Mouse (Mus musculus): Measurements from ENCODE around the gene Csrnp2. TPM values are rescaled to one million over a fixed set of nuclear protein-coding genes. Genes with fewer than 3 reads are reported as not detected.
A peak's percentile ranks its signal among the peaks of the same experiment; 100 is the strongest.

The Csrnp2 gene
- total RNA-seq, 2 experiments from 2014 or later = 2.8 to 3.0 TPM

DNA sequence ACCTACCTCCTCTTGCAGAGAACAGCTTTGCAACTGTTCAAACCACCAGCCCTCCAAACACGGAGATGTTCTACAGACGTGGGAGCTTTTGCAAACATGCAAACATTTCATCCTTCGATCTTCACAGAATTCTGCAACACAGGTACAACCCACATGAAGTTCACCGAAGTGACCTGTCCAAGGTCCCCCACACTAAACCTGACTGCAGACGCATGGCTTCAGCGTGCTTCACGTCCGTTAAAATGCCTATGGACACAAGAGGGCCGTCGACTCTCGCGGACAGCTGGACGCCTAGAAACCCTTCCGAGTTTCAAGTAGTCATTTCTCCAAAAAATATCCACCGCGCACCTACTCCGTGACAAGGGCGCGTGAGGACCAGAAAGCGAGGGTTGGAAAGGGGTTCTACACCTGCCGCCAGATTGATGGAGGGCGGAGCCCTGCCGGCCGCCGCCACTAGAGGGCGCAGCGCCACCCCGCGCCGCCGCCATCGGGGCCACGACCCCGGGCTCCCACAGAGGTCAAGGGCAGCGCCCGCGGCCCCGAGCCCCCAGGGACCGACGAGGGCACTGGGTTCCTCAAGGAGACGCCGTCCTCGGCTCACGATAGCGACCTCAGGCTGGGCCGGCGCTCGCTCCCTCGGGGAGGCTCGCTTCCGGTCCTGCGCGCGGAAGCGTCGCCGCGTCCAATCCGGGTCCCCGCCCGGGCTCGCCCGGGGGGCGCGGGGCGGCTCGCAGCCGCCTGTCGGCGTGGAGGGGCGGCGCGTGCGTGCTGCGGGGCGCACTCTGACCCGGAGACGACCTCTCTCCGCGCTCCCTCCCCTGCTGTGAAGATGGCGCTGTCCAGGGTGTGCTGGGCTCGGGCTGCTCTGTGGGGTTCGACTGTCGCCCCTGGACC, 26.7 kb downstream of the Csrnp2 start, which contains the start of gene Letmd1:
Gene Letmd1 (plus strand): TSS at position 729 of the 894 bp plus-strand sequence.
- intact Hi-C loops (cut with DNase I) = loop anchor here (2.0 to 10.0 kb wide), 4 partner anchors 146 to 444 kb away; partner anchors contain the start of gene Dazap2

DNA sequence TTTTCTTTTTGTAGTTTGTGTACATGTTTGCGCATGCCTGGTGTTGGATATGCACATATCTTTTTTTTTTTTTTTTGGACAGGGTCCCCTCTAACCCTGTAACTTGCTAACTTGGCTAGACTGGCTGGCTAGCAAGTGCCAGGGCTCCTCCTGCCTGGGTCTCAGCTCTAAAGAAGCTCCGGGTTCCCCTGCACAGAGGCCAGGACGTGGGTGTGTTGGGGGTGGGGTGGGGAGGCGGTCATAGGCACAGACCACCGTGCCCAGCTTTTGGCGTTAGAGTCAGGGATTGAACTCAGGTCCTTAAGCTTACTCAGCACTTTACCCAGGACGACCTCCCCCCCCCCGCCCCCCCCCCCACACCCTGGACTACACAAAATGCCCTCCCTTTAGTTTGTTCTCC, 27.6 kb downstream of the Csrnp2 start:
- TF ChIP-seq CTCF (IDR thresholded peaks at IDR 0.05) = no peak
- no peak for DNase-seq
- intact Hi-C loops (cut with DNase I) = loop anchor here (2.0 to 10.0 kb wide), 4 partner anchors 147 to 443 kb away; partner anchors contain the start of gene Dazap2
- peak overlapping the region; percentile 98 for H3K4me3 ChIP-seq
- no peak overlapping the region for H3K27ac ChIP-seq

More for the DNA sequence above, 26.7 kb downstream of the Csrnp2 start, which contains the start of gene Letmd1:
- no peak; the same call in 1 of the 2 replicates for TF ChIP-seq CTCF (IDR thresholded peaks at IDR 0.05)
- H3K27ac ChIP-seq = peak within 1 kb of the TSS; percentile 99
- H3K4me3 ChIP-seq = peak within 1 kb of the TSS; percentile 98
- DNase-seq = peak; percentile 95

DNA sequence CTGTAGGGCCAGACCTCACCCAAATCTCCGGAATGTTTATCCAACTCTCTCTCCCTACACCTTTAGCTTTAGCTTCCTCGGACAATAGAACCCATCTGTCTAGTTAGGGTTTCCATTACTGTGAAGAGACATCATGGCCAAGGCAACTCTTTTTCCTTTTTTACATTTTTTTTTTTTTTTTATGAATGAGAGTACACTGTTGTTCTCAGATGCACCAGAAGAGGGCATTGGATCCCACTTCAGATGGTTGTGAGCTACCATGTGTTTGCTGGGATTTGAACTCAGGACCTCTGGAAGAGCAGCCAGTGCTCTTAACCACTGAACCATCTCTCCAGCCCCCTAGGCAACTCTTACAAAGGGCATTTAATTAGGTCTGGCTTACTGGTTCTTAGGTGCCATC, 29.9 kb downstream of the Csrnp2 start:
- intact Hi-C loops (cut with DNase I) = loop anchor here (10.0 kb wide), 3 partner anchors 149 to 441 kb away; partner anchors contain the start of gene Dazap2
- H3K4me3 ChIP-seq = no peak overlapping the region
- H3K27ac ChIP-seq = no peak overlapping the region
- DNase-seq = no peak
- 0 out of 2 replicates have a peak, but pooled peaks have one; percentile 16 for TF ChIP-seq CTCF (IDR thresholded peaks at IDR 0.05)

DNA sequence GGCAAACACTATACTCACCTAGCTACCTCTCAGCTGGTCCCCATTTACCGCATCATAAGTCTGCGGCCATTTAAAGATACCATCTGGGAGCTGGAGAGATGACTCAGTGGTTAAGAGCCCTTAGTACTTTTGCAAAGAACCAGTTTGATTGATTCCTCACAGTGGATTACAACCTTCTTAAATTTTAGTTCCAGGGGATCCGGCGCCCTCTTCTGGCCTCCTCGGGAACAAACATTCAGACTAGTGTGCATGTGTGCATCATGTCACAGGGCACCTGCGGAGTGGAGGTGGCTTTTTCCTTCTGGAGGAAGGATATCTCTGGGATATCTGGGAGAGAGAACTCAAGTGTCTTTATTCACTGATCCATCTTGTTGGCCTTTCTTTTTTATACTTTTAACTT, 31.6 kb downstream of the Csrnp2 start:
- DNase-seq = peak; percentile 68
- peak; percentile 78 for TF ChIP-seq CTCF (IDR thresholded peaks at IDR 0.05)
- intact Hi-C loops (cut with DNase I) = loop anchor here (10.0 kb wide), 3 partner anchors 151 to 439 kb away; partner anchors contain the start of gene Dazap2
- Histone ChIP-seq H3K4me3 (no peak overlapping the region), H3K27ac (no peak overlapping the region)

DNA sequence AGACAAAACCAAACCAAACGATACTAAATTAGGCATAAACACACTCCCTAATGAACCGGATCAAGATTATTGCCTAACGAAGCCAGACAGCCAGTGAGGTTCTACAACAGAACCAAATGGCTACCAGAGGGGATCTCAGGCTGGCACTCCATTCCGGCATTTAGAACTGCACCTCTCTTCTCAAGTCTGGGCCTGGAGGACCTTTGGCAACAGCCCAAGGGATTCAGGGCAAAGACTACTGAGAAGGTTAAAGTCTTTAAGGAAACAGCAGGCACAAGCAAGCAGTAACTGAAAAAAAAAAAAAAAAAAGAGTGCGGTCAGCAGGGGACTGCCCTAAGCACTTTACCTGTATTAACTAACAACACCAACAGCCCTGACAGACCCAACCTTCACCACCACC, 33.2 kb downstream of the Csrnp2 start:
- no peak overlapping the region for H3K27ac ChIP-seq
- intact Hi-C loops (cut with DNase I) = loop anchor here (10.0 kb wide), 3 partner anchors 153 to 437 kb away; partner anchors contain the start of gene Dazap2
- no peak for DNase-seq

DNA sequence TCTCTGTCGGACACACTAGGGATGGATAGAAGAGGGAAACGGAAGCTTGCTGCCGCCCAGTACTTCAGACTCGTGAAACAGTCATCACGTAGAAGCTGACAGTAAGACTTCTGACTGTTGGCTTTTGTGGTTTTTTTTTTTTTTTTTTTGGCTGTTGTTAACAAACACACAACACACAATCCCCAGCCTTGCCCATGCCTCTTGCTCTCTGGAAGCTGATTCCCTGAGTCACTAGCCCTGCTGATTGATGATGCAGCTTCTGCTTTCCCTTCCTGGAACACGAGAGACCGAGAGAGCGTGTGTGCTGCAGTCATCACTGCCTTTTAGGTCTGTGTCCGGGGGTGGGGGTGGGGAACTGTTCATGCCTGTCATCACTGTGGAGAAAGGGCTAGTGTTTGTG, 33.6 kb downstream of the Csrnp2 start:
- peak; percentile 4 for DNase-seq
- TF ChIP-seq CTCF (IDR thresholded peaks at IDR 0.05) = no peak
- intact Hi-C loops (cut with DNase I) = loop anchor here (10.0 kb wide), 3 partner anchors 153 to 437 kb away; partner anchors contain the start of gene Dazap2
- no peak overlapping the region for H3K4me3 ChIP-seq
- no peak overlapping the region for H3K27ac ChIP-seq

More for the DNA sequence above, 33.2 kb downstream of the Csrnp2 start:
- no peak for TF ChIP-seq CTCF (IDR thresholded peaks at IDR 0.05)
- no peak overlapping the region for H3K4me3 ChIP-seq

DNA sequence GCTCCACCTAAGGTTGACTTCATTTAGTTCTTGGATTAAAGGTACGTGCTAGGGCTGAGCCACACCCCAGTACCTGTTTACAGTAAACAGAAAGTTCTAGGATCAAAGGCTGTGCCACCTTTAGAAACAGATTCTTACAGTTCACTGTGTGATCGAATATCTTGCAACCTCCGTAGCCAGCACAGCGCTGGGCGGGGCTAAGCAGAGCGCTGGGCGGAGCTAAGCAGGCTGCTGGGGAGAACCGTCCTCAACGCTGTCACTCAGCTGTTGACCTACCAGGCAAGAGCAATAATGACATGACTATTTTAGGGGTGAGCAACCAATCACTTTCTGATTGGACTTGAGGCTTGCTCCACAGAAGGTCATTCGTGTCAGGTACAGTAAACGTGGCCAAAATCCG, 34.3 kb downstream of the Csrnp2 start:
- Histone ChIP-seq H3K27ac (peak overlapping the region; percentile 43; the same call in 1 of the 2 replicates), H3K4me3 (peak overlapping the region; percentile 45)
- peak; percentile 57 for DNase-seq
- intact Hi-C loops (cut with DNase I) = loop anchor here (10.0 kb wide), 3 partner anchors 154 to 436 kb away; partner anchors contain the start of gene Dazap2
- no peak for TF ChIP-seq CTCF (IDR thresholded peaks at IDR 0.05)

DNA sequence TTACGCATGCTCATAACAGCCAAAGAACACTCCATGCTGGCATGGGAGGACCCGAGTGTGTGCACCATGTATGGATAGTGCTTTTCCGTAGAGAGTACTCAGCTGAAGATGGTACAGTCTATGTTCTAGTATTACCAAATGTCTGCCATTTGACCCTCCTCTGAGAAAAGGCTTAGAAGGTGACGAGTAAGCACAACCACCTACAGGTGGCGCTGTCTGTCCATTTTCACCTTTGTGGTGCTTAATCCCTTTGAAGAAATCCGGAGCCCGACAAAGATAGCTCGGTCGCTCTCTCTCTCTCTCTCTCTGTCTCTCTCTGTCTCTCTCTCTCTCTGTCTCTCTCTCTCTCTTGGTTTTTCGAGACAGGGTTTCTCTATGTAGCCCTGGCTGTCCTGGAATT, 37.2 kb downstream of the Csrnp2 start:
- DNase-seq = peak; percentile 71
- peak; percentile 68 for TF ChIP-seq CTCF (IDR thresholded peaks at IDR 0.05)
- H3K27ac ChIP-seq = no peak overlapping the region
- intact Hi-C loops (cut with DNase I) = loop anchor here (5.0 to 10.0 kb wide), 2 partner anchors 36 to 133 kb away; partner anchors contain the start of gene Gm5475
- no peak overlapping the region for H3K4me3 ChIP-seq

DNA sequence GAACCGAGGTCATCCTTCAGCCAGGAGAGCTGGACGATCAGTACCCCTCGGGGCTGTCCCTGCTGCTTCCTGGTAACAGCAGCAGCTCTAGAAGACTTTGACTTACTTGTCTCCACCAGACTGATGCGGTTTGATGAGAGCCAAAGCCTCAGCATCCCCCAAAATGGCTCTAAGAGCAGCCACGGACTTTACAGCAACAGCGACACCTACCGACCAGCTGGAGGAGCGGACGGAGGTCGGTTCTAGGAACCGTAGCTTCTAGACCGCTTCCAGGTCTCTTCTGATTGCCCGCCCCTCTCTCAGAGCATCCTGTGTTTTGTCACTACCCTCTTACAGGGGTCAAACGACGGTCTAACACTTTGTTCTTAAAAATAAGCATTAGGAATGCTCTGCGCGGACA, 37.9 kb downstream of the Csrnp2 start:
- TF ChIP-seq CTCF (IDR thresholded peaks at IDR 0.05) = peak; percentile 98
- H3K4me3 ChIP-seq = peak overlapping the region; percentile 46
- peak overlapping the region; percentile 38; the same call in 1 of the 2 replicates for H3K27ac ChIP-seq
- intact Hi-C loops (cut with DNase I) = loop anchor here (5.0 to 10.0 kb wide), 2 partner anchors 35 to 133 kb away; partner anchors contain the start of gene Gm5475
- peak; percentile 78 for DNase-seq

DNA sequence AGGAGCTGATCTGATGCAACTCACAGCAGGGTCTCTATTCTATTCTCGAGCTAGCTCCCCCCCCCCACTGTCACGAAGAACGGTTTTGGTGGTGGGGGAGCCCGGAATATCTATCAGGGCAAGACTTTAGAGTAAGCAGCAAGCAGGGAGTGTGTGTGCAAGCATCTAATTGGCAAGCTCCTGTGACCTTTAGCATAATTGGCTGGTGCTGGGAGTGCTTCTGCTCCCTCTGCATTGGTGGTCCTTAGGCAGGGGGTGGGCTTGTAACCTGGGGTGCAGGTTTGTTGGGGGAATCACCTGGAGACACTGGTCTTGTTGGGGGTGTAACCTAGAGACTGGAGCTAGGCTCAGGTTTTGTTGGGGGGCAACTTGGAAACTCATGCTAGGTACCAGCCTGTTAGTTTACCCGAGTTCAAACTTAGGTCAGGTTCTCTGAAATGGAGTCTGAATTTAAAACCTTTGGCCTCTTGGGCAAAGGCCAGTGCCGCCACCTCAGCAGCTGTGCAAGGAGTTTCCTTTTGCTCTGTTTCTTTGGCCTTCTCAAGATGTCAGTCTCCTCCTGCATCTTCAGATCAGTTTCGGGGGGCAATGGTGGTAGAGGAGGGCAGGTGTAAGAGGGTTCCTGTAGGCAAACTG, 38.8 kb downstream of the Csrnp2 start:
- peak overlapping the region; percentile 38; the same call in 1 of the 2 replicates for H3K27ac ChIP-seq
- peak; percentile 62 for DNase-seq
- intact Hi-C loops (cut with DNase I) = loop anchor here (5.0 to 10.0 kb wide), 2 partner anchors 34 to 132 kb away; partner anchors contain the start of gene Gm5475
- no peak for TF ChIP-seq CTCF (IDR thresholded peaks at IDR 0.05)
- no peak overlapping the region for H3K4me3 ChIP-seq

DNA sequence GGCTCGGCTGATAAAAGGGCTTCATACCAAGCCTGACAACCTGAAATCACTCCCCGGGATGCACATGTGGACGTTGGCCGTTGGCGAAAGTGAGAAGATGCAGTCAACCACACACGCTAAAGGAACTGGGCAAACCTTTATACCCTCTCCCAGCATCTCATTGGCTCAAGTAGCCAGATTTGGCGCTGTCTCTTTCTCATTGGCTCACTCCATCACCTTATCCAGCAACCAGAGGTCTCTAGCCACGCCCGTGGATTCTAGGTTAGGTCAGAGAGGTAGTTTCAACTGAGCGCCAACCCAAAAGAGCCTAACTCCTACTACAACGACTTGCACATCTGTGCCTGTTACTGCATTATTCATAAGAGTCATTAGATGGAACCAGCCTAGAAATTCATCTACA, 42.8 kb downstream of the Csrnp2 start:
- no peak for DNase-seq
- intact Hi-C loops (cut with DNase I) = loop anchor here (10.0 kb wide), 1 partner anchor 128 kb away; no protein-coding TSS in a partner anchor
- no peak for TF ChIP-seq CTCF (IDR thresholded peaks at IDR 0.05)

DNA sequence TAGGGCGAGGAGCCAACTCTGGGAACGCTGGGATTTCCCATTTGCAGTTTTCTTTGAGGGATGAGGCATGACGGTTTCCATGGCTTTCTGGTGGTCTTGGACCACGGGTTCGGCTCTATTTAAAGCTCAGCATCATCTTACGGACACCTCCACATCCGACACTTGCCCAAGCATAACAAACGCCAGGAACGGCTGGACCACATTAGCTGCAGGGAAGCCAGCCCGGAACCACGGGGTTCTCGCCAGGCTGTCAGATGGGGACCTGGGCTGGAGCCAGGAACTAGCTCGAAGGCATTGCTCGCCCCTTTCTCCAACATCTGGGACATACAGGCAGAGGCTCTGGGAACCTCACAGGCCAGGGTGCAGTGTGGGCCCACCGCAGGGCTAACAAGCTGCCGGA, 44.0 kb downstream of the Csrnp2 start:
- intact Hi-C loops (cut with DNase I) = loop anchor here (10.0 kb wide), 1 partner anchor 126 kb away; no protein-coding TSS in a partner anchor
- peak overlapping the region; percentile 81 for H3K27ac ChIP-seq
- peak; percentile 87 for DNase-seq
- no peak for TF ChIP-seq CTCF (IDR thresholded peaks at IDR 0.05)
- peak overlapping the region; percentile 3; the same call in 1 of the 2 replicates for H3K4me3 ChIP-seq

More for the DNA sequence above, 42.8 kb downstream of the Csrnp2 start:
- no peak overlapping the region for H3K27ac ChIP-seq
- H3K4me3 ChIP-seq = no peak overlapping the region
